Mouse (Mus musculus) bone marrow macrophage, adult 2 months (primary cell): Measurements from ENCODE around the gene Slc19a1. TPM values are rescaled to one million over a fixed set of nuclear protein-coding genes. Genes with fewer than 3 reads are reported as not detected.

Source experiments
- H3K27ac ChIP-seq: 2 replicates; pipeline ENCODE4 v1.5.1; 2012; ENCODE audit warnings: low read depth, low read length; ENCODE audit not compliant: insufficient read depth
- H3K4me1 ChIP-seq: 2 replicates; pipeline ENCODE4 v1.6.1; 2012; ENCODE audit warnings: low read length; ENCODE audit not compliant: control insufficient read depth, insufficient read depth
- H3K4me3 ChIP-seq: 2 replicates; pipeline ENCODE4 v1.5.1; 2012; ENCODE audit warnings: mild to moderate bottlenecking, low read length, moderate library complexity; ENCODE audit not compliant: insufficient read depth
- CTCF ChIP-seq: IDR thresholded peaks from 2 replicates; pipeline ENCODE4 v1.5.1; 2012; ENCODE audit warnings: low read depth, mild to moderate bottlenecking, low read length, moderate library complexity
- POLR2A ChIP-seq: IDR thresholded peaks from 2 replicates; pipeline ENCODE4 v1.6.1; 2012; ENCODE audit warnings: mild to moderate bottlenecking, low read depth, low read length, borderline replicate concordance
- polyA plus RNA-seq: library from polyadenylated mRNA; stranded (reverse); fragments of >200 nt; gene quantifications from 2 replicates; pipeline ENCODE4 v1.2.4, GENCODE M21; 2012; ENCODE audit not compliant: missing spikeins, insufficient read depth, insufficient read length

The Slc19a1 gene
- polyA plus RNA-seq, result 7.9 and 10.7 TPM in 2 replicates

DNA sequence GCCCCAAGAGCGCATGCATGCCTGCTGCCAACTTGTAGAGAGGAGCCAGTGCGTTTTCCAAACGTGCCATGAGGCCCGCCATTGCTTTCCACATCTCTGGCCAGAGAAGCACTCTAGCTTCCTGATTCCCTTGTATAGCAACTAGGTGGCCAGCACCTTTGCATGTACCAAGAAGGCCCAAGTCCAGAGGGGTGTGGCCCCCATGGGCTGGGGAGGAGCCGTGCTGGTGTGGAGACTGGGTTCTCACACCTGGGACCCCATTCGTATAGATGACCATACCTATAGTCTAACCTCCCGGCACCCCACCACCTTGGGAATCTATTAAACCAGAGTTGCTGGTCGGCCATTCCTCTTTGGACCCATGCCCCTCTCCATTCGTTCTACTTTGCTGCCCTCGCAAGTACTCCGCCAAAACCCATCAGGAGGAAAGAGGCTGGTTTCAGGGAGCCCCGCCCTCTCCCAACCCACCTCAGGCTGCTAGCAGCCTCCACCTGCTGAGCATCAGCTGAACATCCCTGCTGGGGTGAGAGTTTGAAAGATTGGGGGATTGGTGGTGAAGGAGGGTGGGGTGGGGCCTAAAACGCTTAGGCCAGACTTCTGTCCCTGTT lies at the start of gene Slc19a1:
Gene Slc19a1 (plus strand): TSS at position 474 of the 608 bp plus-strand sequence.
- Histone ChIP-seq H3K27ac (no peak within 1 kb of the TSS), H3K4me1 (peaks cover 11% of the 10 kb centered on the region), H3K4me3 (peak within 1 kb of the TSS; percentile 90)
- TF ChIP-seq POLR2A (no peak), CTCF (no peak)

DNA sequence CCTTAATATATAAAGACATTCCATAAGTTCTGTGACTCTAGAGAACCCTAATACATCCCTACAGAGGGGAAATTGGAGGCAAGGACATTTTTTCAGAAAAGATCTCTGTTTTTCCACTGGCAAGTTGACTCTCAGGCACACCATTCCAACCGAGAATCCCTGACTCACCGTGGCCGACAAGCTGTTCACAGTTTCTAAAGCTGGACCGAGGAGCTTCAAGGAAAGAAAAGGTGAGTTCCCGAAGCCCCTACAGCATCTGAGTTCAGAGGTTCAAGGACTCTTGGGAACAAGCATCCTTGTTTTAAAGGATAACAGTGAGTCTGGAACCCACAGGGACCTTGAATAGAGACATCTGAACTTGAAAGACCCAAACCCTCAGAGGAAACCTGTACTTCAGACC lies 43.5 kb upstream of the Slc19a1 start:
- Histone ChIP-seq H3K27ac (no peak overlapping the region), H3K4me1 (no peaks in the 10 kb centered on the region), H3K4me3 (no peak overlapping the region)
- TF ChIP-seq POLR2A (no peak), CTCF (no peak)

DNA sequence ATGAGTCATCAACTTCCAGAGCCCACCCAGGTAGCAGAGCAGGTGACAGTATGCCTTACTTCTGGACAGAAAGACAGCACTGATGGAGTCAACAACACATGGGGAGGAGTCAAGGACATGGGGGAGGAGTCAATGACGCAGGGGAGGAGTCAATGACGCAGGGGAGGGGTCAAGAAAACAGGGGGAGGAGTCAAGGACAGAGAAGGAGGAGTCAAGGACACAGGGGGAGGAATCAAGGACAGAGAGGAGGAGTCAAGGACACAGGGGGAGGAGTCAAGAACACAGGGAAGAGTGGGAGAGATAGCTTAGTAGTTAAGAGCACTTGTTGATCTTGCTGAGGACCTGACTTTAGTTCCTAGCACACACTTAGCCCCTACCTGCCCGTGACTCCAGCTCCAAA lies 39.6 kb upstream of the Slc19a1 start:
- TF ChIP-seq POLR2A (no peak), CTCF (no peak)
- Histone ChIP-seq H3K4me3 (no peak overlapping the region), H3K4me1 (no peaks in the 10 kb centered on the region), H3K27ac (no peak overlapping the region)

DNA sequence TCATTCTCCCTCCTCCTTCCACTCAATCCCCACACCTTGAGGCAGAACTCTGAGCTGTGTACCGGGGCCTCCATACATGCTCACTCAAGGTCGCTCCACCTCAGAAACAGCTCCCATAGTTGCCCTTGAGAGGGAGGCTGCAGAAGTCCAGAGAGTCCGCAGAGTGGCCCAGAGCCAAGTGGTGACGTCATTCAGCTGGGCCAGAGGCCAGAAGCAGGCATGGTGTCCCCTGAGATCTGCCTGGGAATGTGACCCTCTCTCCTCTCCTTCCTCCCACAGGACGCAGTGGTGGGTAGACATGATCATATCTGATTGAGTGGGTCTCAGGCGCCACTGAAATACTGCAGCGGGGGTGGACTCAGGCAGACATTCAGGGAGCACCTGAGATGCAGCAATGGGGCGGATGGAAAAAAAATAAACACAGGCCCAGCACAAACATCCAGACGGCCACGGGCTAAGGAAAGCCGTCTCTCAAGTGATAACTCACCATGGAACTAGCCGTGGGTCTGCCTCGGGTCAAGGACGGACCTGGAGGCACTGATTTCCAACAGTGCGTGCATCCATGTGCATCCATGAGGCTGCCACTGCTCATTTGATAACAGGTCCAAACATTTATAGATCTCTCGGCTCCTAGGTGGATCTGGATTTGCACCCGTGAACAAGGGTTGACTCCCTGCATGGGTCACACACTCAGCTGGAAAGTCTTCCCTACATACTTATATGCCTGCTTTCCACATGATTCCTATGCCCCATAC lies 34.1 kb upstream of the Slc19a1 start:
- H3K27ac ChIP-seq, result no peak overlapping the region
- no peaks in the 10 kb centered on the region for H3K4me1 ChIP-seq
- no peak for TF ChIP-seq CTCF
- no peak for TF ChIP-seq POLR2A

DNA sequence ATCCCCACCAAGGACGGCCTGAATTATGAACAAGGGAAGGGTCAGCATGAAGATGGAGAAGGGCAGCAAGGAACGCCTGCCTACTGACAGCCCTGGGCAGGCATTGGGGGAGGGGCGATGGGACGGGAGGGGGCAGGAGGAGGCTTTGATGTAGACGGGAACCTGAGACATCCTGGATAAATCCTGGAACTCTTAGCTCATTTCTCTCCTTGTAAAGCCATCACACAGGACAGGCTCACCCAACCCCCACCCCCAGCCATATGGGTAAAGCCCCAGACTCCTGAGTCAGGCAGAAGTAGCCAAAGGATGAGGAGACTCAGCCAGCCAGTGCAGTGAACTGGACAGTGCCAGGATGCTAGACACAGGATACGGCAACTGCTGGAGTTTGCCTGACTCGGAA lies 27.1 kb upstream of the Slc19a1 start:
- Histone ChIP-seq H3K4me1 (no peaks in the 10 kb centered on the region), H3K27ac (no peak overlapping the region), H3K4me3 (no peak overlapping the region)
- no peak for TF ChIP-seq CTCF
- TF ChIP-seq POLR2A, result no peak

More for the DNA sequence above, 34.1 kb upstream of the Slc19a1 start:
- no peak overlapping the region for H3K4me3 ChIP-seq

DNA sequence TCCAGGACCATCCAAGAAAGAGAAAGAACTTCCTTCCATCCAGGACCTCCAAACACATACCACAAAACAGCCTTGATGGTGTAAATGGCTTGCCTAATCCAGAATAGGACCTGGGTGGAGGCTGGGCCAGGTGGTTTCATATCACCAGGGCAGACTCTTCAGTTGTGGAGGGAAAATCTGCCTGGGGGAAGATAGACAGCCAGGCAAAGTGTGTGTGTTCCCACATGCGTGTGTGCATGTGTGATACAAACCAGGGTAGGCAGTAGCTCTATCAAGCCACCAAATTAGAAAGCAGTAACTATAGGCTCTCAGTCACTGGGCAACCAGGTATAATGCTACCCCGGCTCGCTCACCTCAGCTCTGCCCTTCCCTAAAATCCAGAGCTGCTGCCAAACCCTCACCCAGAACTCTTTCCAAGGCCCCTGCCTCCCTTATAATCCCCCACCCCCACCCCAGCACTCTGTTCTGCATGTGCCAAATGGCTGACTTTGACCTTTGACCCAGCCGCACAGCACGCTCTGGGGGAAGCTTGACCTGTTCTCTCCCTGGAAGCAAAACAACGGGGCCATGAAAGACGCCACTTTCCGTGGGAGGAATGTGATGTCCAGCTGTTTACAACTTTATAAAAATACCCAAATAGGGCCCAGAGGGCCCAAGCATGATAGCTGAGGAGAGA lies 24.5 kb upstream of the Slc19a1 start:
- no peak overlapping the region for H3K4me3 ChIP-seq
- no peaks in the 10 kb centered on the region for H3K4me1 ChIP-seq
- no peak for TF ChIP-seq POLR2A
- TF ChIP-seq CTCF, result no peak
- H3K27ac ChIP-seq, result no peak overlapping the region

DNA sequence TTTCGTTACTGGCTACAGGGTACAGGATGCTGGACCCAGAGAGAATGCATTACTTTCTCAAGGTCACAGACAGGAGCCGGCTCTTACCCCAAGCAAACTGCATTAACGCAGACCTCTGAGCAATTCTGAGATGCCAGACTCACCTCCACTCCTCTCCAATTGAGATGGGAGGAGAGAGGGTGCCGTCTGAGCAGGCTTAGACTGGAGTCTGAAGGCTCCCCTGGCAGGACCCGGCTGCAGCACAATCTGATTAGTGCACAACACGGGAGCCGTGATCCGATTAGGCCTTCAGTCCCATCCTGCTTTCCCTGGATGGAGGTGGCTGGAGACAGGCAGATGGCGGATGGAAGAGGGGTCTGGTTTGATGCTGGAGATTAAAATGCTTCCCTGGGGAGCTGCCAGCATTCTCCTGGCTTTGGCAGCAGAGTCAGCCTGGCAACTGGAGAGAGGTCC lies 23.9 kb upstream of the Slc19a1 start:
- no peak overlapping the region for H3K27ac ChIP-seq
- no peaks in the 10 kb centered on the region for H3K4me1 ChIP-seq
- H3K4me3 ChIP-seq, result no peak overlapping the region
- TF ChIP-seq CTCF, result no peak

DNA sequence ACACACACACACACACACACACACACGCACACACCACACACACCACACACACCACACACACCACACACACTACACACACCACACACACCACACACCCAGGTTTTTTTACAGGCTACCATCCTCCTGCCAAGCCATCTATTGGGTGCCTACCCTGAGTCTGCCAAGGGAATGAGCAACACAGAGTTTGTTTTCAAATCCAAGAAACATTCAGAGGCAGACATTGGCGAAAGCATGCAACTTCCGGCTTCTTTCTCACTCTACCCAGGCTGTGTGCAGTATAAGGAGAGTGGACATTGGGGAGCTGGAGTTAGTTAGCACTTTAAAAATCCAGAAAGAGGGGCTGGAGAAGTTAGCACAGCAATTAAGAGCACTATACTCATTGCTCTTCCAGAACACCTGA lies 23.3 kb upstream of the Slc19a1 start:
- Histone ChIP-seq H3K27ac (no peak overlapping the region), H3K4me1 (no peaks in the 10 kb centered on the region), H3K4me3 (no peak overlapping the region)
- TF ChIP-seq CTCF, result no peak
- no peak for TF ChIP-seq POLR2A

DNA sequence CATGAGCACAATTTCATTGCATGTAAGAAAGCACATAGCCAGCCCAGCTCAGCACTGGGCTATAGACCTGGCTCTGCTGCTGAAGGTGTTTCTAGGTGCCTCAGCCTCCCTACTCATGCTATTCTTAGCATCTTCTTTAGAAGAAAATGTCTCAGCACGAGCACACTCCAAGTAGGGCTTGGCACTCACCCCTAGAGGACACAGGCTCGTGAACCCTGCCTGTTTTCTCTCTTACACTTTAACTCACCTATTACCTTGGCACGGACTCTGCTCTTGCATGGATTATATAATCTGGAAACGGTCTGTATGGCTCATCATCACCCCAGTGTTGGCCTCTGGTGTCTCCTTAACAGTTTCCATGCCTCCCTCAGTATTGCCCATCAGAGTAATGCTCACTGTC lies 20.4 kb upstream of the Slc19a1 start:
- no peaks in the 10 kb centered on the region for H3K4me1 ChIP-seq
- H3K4me3 ChIP-seq, result no peak overlapping the region
- TF ChIP-seq CTCF (no peak), POLR2A (no peak)
- no peak overlapping the region for H3K27ac ChIP-seq

DNA sequence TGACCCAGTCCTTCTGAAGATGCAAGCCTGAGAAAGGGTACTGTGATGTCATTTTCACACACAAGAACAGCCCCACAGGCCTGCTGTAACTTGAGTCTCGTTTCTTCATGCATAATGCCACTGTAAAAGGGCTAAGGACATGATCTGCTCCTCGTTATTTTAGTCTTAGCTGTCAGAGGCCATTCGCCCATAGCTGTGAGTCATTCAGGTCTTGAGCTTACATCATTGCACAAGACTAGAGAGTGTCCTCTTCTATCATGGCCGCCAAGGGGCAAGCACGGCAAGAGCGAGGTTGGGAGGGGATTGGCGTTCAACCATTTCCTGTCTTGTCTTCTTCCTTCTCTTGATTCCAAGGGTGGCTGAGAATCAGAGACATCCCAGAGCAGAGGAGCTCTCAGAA lies 16.0 kb upstream of the Slc19a1 start:
- H3K4me3 ChIP-seq, result no peak overlapping the region
- H3K4me1 ChIP-seq, result no peaks in the 10 kb centered on the region
- no peak for TF ChIP-seq POLR2A
- no peak overlapping the region for H3K27ac ChIP-seq
